Mouse (Mus musculus): ENCODE data around the gene Colca2.

The Colca2 gene

GRCm38 (mm10) chr9:51272102-51272501 is 6.3 kb downstream of the Colca2 start:
- DNase-seq (ENCODE audit: low read depth) = no peak

GRCm38 (mm10) chr9:51271073-51271472 is 7.3 kb downstream of the Colca2 start:
- no peak for DNase-seq (ENCODE audit: low read depth)

DNA sequence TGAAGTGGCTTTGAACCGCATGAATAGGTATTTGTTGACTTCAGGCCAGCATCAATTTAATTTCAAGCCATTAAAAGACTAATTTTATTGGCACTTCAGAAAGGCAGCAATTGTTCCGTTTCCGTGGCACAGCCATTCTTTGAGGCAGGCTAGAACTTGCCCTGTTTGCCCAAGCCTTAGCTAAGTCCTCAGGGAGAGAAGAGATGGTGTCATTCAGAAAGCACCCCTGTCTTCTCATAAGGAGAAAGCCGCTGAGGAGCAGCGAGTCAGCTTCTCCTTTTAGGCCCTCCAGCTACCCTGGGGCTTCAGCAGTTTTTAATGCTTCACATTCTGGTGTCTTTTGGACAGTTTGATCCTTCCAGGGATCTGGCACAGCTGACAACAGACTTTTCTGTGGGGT is 9.5 kb downstream of the Colca2 start:
- no peak for DNase-seq (ENCODE audit: low read depth)

- DNase-seq (ENCODE audit: low read depth) = no peak
Observed at GRCm38 (mm10) chr9:51258426-51258825, 19.9 kb downstream of the Colca2 start.

GRCm38 (mm10) chr9:51256780-51257502 is 21.4 kb downstream of the Colca2 start:
- DNase-seq (ENCODE audit: low read depth) = no peak

GRCm38 (mm10) chr9:51238741-51239385 is 39.5 kb downstream of the Colca2 start:
- peak; percentile 40 for DNase-seq (ENCODE audit: low read depth)

DNA sequence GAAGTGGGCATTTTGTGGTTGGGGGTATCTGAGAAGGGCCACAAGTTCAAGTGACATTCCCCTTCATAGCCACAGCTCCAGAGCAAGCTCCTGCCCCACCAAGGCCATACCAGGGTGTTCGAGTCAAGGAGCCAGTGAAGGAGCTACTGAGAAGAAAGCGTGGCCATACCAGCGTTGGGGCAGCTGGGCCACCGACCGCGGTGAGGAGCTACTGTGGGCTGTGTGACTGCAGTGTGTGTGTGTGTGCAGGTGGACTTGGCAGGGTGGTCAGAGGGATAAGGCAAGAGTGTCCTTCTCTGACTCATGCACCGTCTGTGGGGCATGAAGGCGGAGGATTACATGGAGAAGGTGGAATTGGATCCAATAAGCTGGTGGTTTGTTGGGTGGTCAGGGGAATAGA is 46.2 kb downstream of the Colca2 start:
- DNase-seq (ENCODE audit: low read depth) = no peak

DNA sequence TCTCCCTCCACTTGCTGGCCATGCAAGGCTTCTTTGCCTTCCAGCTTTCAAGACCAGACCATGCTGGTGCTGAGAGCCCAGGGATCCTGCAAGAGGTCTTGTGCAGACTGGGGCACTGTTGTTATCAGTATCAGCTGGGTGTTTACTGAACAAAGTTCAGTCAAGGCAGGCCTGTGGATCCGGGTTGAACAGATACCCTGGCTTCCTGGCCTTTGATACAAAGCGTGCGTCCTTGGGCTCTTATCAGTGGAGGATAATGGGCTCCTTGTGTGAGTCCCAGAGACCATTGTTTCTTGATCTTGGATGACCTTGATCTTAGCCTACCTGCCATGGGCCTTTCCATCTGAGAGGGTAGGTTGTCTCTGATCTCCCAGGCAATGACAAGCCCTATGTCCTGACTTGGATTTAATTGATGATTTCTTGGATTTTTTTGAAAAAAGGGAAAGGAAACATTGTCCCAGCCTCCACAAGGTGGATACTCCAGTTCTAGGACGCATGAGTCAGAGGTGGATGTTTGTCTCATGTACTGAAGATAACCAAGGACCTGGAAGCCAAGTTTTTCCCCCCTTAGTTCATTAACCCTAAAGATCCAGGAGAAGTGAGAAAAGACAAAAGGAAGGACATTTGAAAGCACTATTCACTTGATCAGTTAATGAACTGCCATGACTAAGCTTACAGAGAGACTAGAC is 47.5 kb downstream of the Colca2 start:
- no peak for DNase-seq (ENCODE audit: low read depth)

DNA sequence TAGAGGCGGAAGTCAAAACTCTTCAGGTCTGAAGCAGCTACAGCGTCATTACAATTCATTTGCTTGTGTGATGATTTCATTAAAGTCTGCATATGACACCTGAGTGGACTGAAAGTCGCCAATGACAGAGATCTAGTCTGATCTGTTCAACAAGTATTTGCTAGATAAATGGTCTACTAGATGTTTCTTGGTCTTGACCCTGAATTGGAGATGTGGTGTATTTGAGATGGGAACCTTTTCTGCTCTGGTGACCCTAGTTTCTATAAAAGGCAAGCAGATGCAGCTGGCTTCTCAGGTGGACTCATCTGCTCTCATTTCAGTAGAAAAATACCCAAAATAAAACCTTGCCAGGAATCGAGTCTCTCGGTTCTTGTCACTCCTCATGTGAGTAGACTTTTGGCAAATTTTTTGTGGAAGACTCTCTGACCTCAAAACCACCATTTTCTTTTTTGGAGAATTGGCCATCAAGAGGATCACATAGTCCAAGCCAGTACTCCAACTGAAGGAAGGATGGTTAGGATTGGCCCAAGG is 52.7 kb downstream of the Colca2 start:
- DNase-seq (ENCODE audit: low read depth) = no peak
